Mouse (Mus musculus): Measurements from ENCODE around the gene Smim14.

GRCm38 (mm10) chr5:65444981-65445380, 92.0 kb downstream of the Smim14 start:
- TF ChIP-seq EP300 (IDR thresholded peaks at IDR 0.05) (no peak), CTCF (IDR thresholded peaks at IDR 0.05) (no peak)
